Mouse (Mus musculus): ENCODE measurements around the gene Ank.
"Not testable (repeated sequence)": the region's sequence is repeated elsewhere in the genome, so short reads cannot be mapped to it uniquely, and the experiment has no call there.

Ank gene

DNA sequence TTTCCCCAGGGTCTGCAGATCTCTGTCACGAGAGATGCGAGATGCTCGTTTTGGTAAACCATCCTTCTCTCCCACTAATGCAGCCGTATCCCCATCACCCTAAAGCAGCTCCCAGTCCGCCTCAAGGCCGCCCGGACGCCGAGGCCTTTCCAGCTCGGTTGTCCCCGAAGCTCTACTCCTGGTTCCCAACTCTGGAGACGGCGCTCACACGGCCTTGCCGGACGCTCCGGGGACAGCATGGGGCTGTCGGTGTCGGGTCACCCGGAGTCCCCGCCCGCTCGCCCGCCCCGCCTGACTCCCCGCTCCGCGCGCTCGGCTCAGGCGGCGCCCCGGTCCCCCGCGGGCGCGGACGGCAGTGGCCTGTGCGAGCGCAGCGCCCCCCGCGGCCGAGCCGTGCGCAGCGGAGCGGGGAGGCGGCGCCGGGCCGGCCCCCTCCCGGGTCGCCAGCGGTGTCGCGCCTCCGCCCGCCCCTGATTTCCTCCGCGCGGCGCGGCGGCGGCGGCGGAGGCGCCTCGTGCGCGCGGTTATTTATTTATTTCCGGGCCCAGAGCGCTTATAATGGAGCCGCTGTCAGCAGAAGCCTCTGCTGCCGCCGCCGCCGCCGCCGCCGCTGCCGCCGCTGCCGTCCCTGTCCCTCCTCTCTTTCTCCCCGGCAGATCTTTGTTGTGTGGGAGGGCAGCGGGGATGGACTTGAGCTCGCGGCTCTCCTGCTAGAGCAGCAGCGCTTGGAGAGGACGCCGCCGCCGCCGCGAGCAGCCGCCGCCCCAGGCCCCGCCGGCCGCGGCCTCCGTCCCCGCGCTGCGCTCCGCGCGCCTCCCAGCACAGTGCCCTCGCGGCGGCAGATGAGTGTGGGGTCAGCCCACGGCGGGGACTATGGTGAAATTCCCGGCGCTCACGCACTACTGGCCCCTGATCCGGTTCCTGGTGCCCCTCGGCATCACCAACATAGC, at the start of gene Ank:
Ank (plus strand) TSS at position 547 of the 950 bp plus-strand sequence.
- peak; percentile 74 for DNase-seq (ENCODE audit: low read depth, low spot score)

DNA sequence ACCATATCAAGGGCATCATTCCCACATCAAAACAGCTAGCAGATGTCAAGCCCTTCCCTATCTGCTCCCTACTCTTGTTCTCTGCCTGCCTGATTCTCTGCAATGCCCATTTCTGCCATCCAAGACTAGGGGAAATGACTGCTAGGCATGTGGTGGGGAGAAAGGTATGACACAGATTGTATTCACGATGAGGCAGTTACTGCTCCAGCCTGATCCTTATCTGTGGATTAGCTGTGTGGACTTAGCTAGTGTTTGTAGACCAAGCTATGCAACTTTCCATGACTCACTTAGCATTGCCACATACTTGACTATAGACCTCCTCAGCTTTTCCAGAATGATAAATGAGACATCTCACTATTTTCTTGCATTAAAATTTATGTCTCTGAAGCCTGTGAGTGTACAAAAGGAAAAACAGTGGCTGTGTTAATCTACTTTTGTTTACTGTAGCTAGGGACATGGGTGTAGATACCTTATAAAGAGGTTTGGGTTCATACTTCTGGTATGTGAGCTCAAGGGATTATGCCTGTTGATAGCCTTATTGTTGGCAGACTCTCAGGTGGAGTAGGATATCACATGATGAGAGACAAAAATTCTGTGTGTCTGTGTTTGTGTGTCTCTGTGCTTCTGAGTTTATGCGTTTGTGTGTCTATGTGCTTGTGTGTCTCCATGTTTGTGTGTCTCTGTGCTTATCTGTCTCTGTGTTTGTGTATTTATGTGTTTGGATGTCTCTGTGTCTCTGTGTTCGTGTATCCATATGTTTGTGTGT, 47.7 kb upstream of the Ank start:
- no peak for DNase-seq (ENCODE audit: low read depth, low spot score)

DNA sequence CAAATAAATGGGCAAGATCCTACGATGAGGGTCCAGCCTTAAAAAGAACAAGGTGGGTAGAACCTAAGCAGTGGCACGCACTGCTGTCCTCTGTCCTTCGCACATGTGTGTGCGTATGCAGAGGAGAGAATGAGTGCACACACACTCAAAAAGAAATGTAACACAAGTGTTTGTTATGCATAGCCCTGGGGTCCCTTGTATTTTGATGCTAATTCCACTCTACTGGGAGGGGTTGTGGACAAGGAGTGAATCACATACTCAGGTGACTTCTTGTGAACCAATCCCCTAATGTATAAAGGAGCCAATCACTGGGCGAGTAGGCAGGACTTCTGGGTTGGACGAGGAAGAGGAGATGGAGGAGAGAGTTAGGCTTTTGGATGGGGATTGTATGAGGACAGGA, 44.9 kb upstream of the Ank start:
- DNase-seq (ENCODE audit: low read depth, low spot score): no peak

DNA sequence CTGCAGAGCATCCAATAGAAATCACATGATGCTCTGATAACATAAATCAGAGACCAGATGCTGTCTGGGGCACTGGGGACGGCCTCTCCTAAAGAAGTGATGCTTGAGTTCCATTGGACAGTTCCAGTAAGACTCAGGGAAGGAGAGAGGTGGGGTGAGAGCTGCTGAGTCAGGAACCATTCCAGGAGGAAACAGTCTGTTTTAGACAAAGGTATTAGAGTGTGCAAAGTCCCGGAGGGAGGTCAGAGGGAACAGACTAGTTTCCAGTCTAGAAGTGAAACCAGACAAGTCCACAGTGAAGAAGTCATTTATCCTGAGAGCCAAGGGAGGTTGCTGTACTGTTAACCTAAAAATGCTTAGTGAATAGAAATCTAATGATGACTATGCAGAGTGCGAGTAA, 38.9 kb upstream of the Ank start:
- no peak for DNase-seq (ENCODE audit: low read depth, low spot score)

DNA sequence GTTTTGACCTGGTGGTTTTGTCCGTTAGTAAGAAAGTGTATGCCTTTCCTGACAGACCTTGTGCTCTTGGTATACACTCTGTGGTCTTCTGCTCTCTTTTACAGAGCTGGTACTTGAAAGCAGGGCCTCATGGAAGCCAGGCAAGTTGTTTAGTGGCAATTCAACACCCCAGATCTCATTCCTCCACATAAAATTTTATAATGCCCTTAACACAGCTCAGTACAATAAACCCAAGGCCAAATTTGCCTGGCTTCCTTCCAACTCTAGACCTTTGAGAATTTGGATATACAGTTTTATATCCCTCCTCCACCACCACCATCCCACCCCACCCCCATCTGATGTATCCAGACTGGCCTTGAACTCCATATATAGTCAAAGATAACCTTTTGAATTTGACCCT, 36.2 kb upstream of the Ank start:
- DNase-seq (ENCODE audit: low read depth, low spot score): no peak

DNA sequence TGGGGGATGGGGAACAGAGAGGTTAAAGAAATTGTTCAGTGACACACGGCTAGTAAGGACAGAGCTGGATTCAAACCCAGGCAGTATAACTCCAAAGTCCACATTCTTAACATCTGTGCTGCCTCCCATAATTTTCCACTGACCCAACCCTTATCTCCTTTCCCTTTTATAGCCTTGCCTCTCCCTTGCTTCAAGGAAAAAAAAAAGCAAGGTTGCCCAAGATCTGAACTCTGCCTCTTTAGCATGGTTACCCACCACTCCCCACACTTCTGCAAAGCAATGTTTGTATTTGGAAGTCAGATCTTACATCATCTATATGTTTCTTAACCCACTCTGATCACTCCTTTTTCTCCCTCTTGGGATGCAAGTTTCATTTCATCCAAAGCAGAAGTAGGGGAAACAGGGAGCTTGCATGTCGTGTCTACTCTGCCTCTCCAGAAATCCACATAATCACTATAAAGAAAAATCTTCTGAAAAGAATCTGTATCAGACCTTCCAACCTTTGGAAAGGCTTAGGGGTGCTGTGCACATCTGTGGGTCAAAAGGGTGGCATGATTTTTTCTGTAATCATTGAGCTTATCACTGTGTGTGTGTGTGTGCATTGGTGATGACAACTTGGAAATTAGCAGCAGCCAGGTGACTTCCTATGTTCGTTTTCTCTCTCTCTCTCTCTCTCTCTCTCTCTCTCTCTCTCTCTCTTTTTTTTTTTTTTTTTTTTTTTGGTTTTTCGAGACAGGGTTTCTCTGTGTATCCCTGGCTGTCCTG, 33.4 kb upstream of the Ank start:
- DNase-seq (ENCODE audit: low read depth, low spot score): no peak

DNA sequence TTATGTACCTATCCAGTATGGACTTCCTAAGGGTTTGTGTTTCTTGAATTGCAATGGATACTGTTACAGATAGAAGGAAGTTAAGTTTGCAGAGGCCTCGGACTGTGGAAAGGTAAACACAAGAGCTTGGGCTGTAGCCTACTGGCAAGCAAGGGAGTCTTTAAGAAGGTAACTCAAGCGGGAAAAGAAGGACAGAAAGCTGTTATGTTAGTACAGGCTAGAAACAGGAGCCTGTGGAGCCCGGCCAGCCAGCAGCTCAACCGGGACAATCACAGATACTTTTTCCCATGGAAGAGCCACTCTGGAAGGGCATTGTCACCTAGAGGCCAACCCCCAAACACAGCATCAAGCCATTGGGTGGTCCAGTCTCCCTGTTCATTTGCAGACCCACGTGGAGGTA, 31.1 kb upstream of the Ank start:
- DNase-seq (ENCODE audit: low read depth, low spot score): no peak

DNA sequence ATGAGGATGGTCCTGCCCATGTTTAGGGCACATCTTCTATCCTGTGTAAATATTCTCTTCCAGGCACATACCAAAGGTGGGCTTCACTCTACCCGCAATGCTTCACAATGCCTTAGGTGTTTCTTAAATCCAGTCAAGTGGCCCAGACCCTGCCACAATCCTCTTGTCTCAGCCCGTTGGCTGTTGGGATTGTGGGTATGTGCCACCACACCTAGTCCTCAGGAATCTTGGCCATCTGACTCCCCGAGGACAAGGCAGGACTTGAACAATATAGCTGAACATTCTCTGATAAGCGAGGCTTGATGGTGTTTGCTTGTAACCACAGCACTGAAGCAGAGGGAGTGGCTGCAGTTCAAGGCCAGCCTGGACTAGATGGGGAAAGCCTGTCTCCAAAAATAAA, 30.3 kb upstream of the Ank start:
- DNase-seq (ENCODE audit: low read depth, low spot score): no peak

DNA sequence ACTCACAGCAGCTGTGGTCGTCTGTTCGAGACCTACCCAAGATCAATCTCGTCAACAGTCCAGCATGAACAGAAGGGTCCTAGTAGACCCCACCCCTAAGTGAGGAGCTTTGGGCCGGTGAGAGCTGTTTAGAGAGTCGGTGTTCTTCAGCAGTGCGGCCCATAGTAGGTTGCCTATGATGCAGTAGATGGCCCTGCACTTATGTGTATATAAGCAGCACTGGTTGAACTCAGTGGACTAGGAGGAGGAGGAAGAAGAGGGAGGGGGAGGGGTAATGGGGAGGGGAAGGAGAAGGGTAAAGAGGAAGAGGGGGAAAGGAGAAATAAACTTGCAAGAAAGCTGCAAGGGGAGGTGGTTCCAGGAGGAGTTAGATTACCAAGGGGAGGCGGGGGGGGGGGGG, 25.4 kb upstream of the Ank start:
- no peak for DNase-seq (ENCODE audit: low read depth, low spot score)

DNA sequence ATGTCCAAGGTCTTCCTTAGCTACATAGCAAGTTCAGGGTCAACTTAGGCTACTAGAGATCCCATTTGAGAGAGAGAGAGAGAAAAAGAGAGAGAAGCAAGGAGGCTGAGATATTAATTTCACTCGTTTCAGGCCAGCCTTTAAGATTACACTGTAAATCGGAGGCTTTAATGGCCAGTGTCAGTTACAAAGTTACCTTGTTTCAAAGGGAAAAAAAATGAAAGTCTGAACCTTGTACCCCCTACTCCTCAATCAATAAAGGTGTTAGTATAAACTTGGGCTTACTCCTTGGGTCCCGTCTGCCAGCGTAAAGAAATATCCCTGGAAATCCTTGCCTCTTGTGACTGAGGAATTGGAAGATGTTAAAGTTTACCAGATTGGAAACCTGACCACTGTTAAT, 24.9 kb upstream of the Ank start:
- DNase-seq (ENCODE audit: low read depth, low spot score): no peak

DNA sequence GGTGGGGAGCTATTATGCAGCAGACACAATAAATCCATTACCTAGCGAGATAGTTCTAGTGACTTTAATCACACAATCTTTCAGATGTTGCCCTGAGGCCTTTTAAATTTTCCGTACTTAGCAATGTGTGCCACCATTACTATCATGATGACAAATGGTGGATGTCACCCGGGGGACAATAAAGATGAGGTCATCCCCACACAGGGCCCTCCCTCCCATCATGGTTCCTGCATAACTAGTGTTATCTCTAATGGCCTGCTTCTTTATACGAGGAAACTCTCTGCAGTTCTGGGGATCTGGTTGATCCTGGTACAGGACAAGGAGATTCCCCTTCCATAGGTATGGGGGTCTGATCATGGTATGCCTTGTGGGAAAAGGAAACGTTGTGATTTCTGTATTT, 24.5 kb upstream of the Ank start:
- DNase-seq (ENCODE audit: low read depth, low spot score): no peak

DNA sequence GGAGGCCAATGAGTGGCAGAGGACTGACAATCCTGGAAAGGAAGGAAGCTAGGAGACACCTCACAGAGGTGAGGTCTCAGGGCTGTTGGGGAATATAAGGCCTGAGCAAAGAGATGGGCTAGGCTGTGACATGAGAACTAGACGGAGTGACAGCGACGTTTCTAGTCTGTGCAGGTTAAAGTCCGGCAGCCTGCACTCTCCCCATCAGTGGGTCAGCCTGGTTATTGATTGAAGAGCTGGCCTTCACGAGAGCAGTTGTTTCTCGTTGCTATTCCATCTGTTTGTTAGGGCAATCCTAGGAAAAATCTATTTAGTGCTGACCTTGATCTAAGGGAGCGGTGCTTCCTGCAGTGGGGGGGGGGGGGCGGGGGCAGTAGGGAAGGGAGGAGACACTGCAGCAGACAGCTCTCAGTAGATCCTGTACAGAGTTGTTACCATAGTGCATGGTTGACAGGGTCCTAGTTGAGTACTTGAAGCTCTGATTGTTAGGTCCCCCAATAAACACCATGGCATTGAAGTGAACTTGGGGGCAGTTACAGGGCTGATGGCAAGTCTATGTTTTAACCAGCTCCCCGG, 21.6 kb upstream of the Ank start:
- DNase-seq (ENCODE audit: low read depth, low spot score): no peak

DNA sequence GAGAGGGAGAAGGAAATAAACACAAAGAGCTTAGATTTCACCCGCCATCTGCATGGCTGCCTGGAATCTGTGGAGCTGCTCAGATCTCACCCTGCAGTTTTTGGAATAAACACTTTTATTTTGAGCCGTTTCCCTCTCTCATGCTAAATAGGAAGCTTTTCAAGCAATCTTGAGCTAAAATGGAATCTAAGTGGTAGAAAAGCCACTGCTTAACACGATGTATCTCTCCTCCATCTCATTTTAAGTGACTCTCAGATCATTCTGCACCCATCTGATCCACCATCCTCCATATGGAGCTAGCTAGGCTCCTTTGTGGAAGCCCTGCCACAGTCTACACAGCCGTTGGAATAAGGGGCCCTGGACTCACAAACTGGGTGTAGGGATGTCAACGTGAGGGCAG, 15.8 kb upstream of the Ank start:
- no peak for DNase-seq (ENCODE audit: low read depth, low spot score)

DNA sequence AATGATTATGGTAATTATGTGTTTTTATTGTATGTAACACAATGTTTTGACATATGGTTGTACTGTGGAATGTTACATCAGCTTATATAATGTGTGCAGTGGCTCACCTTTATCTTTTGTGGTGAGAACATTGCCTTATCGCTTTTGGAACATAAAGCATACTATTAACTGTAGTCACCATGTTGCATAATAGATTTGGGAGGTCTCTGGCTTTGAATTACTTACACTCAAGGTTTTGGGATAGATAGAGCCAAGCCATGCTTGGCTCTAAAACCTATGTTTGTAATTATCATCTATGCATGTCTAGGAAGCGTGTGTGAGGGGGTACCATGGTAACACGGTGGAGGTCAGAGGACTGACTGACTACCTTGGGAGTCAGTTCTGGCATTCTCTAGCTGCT, 14.7 kb upstream of the Ank start:
- DNase-seq (ENCODE audit: low read depth, low spot score): no peak

DNA sequence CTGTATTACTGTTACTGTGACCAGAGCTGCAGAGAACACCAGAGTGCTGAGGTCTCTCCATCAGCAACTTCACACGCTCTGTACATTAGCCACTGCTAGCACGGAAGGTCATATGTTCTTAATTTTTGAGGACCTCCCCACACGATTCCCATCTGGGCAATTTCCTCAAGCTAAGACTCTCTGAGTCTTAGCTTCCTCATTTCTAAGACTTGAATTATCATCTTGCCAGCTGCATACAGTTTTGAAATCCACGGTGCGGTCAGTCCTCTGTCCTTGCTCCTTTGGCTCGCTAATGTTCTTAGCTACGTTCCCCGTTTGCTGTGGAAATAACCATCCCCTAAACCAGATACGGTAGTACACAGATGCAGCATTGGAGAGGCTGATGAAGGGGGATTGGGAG, 14.0 kb upstream of the Ank start:
- DNase-seq (ENCODE audit: low read depth, low spot score): no peak

DNA sequence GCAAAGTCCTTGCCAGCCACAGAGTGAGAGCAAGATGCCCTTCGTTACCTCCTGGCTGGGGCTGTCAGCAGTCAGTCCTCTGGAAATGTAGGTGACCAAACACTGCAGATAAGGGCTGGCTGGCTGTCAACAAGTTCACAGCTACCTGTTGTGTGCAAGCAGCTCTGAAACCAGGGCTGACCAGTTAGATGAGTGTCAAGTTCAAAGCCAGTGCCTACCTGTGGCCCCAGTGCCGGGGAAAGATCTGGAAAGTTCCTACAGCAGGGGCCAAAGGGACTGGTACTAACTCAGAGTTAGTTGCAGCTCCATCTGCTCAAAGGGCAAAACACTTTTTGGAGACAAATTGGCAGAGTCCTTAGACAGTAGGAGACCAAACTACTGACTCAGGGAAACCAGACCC, 9.5 kb upstream of the Ank start:
- no peak for DNase-seq (ENCODE audit: low read depth, low spot score)

DNA sequence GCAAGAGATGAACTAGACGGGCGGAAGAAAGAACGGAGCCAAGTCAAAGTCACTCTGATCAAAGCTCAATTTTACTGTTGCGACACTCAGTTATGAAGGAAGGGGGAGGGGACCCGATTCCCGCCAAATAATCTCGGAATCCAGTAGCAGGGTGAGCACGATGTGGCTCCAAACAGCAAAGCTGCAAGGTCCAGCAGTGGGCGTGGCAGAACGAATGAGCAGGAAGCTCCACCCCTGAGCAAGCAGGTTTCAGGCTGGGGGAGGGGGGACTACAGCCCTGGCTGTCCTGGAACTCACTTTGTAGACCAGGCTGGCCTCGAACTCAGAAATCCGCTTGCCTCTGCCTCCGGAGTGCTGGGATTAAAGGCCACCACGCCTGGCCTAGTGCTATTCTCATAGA, 6.7 kb upstream of the Ank start:
- DNase-seq (ENCODE audit: low read depth, low spot score): not testable (repeated sequence)

DNA sequence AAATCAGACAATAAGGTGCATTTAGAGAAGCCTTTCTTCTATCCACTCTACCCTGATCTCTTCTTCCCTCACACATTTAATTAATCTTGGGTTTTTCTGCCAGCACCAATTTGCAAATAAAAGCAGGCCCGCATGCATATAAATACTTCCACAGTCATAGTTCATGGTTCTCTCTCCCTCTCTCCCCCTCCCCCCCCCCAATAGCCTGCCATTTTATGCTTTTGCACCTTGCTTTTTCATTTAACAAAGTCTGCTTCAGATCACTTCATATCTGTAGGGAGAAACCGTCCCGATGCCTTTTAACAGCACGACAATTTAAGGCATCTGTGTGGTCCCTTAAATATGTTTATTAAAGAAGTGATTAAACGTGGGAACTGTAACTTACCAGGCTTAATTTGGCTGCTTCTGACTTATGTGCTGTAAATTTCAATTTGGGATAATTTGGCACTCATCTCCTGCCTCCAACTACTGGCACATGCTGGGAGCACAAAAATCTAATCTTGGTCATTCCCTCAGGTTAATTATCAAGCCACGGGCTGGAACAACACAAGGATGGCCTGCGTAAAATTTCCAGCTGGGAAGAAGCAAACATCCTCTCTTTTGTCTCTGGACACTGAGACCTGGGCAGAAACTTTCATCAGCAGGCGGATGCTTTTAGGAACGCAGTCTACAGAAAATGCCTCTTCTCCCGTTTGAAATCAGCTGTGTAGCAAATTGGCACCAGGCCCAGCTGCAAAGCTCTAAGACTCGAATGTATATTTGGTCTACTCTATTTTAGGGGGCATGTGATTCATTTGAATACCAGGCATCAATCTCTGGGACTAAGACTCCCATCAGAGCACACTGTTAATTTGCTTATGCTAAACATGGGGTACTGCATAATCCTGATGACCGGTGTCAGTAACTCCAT, 4.9 kb upstream of the Ank start:
- DNase-seq (ENCODE audit: low read depth, low spot score): no peak

DNA sequence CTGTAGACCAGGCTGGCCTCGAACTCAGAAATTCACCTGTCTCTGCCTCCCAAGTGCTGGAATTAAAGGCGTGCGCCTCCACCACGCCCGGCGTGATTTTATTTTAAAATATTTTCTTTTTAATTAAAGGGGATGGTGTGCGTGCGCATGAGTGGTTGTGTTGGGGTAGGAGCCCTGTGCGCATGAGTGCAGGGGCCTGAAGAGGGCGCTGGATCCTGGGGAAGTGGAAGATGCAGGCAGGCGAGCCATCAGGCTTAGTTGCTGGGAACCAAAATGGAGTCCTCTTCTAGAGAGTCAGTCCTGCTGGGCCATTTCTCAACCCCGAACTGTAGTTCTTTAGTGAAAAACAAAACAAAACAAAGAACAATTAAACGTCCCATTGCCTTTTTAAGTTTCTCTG, 2.6 kb upstream of the Ank start:
- no peak for DNase-seq (ENCODE audit: low read depth, low spot score)

DNA sequence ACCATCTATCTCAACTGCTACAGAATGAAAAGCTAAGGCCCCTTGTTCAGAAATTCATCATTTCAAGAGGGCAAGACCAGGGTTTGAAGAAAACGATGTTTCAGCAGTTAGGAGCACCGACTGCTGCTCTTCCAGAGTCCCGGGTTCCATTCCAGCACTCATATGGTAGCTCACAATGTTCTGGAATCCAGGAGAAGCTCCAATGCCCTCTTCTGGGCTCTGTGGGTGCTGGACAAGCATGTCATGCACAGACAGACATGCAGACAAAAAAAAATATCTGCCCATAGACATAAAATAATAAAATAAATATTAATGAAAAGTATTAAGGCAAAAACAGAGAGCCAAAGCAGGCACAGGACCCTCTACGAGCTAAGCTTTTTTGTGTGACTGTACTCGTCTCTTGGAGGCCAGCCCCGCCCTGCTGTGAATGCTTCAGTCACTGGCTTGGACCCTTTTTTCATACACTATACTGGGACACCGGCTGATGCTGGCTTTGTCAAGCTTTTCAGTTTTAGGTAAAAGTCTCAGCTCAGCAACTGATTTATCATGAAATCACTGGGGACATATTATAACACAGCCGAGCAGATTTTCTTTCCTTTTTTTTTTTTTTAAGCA, 979 bp upstream of the Ank start:
- DNase-seq (ENCODE audit: low read depth, low spot score): no peak
